Comparison of ENCODE assay signal across 23 mouse cellular contexts in the genomic region with DNA sequence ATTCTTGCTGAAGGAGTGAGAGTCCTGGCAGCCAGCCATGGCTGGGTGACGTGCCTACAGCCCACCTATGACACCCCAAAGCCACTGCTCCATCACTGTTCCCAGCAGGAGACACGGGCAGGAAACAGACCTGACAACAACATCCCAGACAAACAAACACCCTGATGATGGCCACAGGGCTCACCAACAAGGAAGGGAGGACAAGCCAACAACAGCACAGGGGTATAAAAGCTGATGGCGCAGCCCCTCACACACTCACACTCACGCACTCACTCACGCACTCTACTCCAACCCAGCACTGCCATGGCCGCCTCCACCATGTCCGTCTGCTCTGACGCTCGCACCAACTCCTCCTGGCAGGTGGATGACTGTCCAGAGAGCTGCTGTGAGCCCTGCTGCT. TPM values are rescaled to one million over a fixed set of nuclear protein-coding genes. Genes with fewer than 3 reads are reported as not detected.
"Had no signal": no experiment of that assay in that cellular context is flagged by ENCODE, and none has a peak within 500 bp of the region (broad histone marks: within the 10 kb centered on the region; RNA-seq: fewer than 3 reads in every experiment).

Gene Gm10318 (plus strand): TSS at position 301 of the 400 bp plus-strand sequence.

- H3K36me3 ChIP-seq: limb, embryonic 12.5 days; limb, embryonic 15.5 days; neural tube, embryonic 13.5 days had no signal

- H3K4me2 ChIP-seq: limb, embryonic 12.5 days; limb, embryonic 15.5 days; liver, embryonic 11.5 days; lung, embryonic 14.5 days; neural tube, embryonic 13.5 days had no signal

- H3K4me3 ChIP-seq: limb, embryonic 12.5 days; limb, embryonic 15.5 days; myocyte; neural tube, embryonic 13.5 days had no signal

- H3K4me1 ChIP-seq: limb, embryonic 12.5 days; limb, embryonic 15.5 days had no signal

- DNase-seq: kidney, adult 18-20 months; kidney, adult 9 months; kidney, postnatal 14 days; kidney, postnatal 4 days; left cerebral cortex, postnatal 4 days; liver, postnatal 0 days; lung, embryonic 14.5 days; right cerebral cortex, adult 18-20 months; right cerebral cortex, postnatal 14 days; right cerebral cortex, postnatal 4 days; thymus, postnatal 25 days had no signal

- H3K27ac ChIP-seq: limb, embryonic 12.5 days; limb, embryonic 15.5 days; liver, embryonic 14.5 days; macrophage; neural tube, embryonic 13.5 days had no signal

- H3K27me3 ChIP-seq: limb, embryonic 15.5 days; neural tube, embryonic 13.5 days had no signal

- H3K9me3 ChIP-seq: limb, embryonic 15.5 days; neural tube, embryonic 13.5 days had no signal

- ATAC-seq: liver, postnatal 0 days; lung, postnatal 0 days; midbrain, embryonic 16.5 days had no signal

- H3K9ac ChIP-seq: limb, embryonic 12.5 days; limb, embryonic 15.5 days; liver, embryonic 14.5 days; liver, postnatal 0 days; lung, embryonic 14.5 days; neural tube, embryonic 13.5 days had no signal

RNA-seq across cellular contexts. Expression of gene Gm10318, which starts in this region (rescaled TPM):
- polyA plus RNA-seq: kidney, embryonic 16.5 days; limb, embryonic 12.5 days; limb, embryonic 15.5 days; liver, embryonic 11.5 days; liver, embryonic 14.5 days; liver, postnatal 0 days; lung, embryonic 14.5 days; lung, postnatal 0 days; macrophage; midbrain, embryonic 16.5 days; myocyte; neural tube, embryonic 13.5 days; stomach, embryonic 14.5 days; thymus, postnatal 0 days had no signal
